Mouse (Mus musculus) kidney, adult 2 months (tissue): ENCODE results near the gene Crygf.

Source experiments
- CTCF ChIP-seq: fragments of 200-500 bp; conservative IDR thresholded peaks from 2 replicates; pipeline ENCODE4 v1.5.1; 2011; ENCODE audit warnings: low read depth, mild to moderate bottlenecking, control low read depth, low read length, moderate library complexity, mixed read lengths; ENCODE audit not compliant: insufficient read depth, insufficient read length
- POLR2A ChIP-seq: fragments of 200-500 bp; IDR thresholded peaks from one replicate; pipeline ENCODE4 v1.6.1; 2011; ENCODE audit warnings: low read depth, low read length, control low read depth

DNA sequence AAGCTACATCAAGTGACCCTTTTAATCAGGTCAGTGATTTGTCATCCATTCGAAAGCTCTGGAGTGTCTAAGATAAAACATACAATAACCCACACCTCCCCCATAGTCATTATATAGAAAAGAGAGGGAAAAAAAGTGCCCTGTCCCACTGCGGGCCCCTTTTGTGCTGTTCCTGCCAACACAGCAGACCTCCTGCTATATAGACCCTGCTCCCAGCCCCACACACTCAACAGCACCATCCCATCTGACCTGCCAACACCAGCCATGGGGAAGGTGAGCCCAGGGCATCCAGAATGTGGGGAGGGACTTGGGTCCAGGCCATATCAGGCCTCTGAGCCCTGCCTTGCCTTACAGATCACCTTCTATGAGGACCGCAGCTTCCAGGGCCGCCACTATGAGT lies at the start of gene Crygf:
- TF ChIP-seq POLR2A (no peak), CTCF (no peak)
